Mouse (Mus musculus) olfactory bulb, adult 2 months (tissue): ENCODE results near the gene Zmynd8. TPM values are rescaled to one million over a fixed set of nuclear protein-coding genes. Genes with fewer than 3 reads are reported as not detected.
A peak's percentile ranks its signal among the peaks of the same experiment; 100 is the strongest.

Experiments used
- H3K27ac ChIP-seq: fragments of 200-500 bp; 2 replicates; pipeline ENCODE4 v1.5.1; 2012; ENCODE audit warnings: low read depth, low read length; ENCODE audit not compliant: insufficient read depth
- H3K4me1 ChIP-seq: fragments of 200-500 bp; 2 replicates; pipeline ENCODE4 v1.6.1; 2012; ENCODE audit warnings: low read length; ENCODE audit not compliant: control insufficient read depth, insufficient read depth
- H3K4me3 ChIP-seq: fragments of 200-500 bp; 2 replicates; pipeline ENCODE4 v1.5.1; 2012; ENCODE audit warnings: mild to moderate bottlenecking, low read depth, low read length, moderate library complexity; ENCODE audit not compliant: insufficient read depth
- CTCF ChIP-seq: fragments of 200-500 bp; IDR thresholded peaks from 2 replicates; pipeline ENCODE4 v1.5.1; 2012; ENCODE audit warnings: low read depth, mild to moderate bottlenecking, low read length, moderate library complexity; ENCODE audit not compliant: insufficient read depth
- POLR2A ChIP-seq: fragments of 200-500 bp; IDR thresholded peaks from 2 replicates; pipeline ENCODE4 v1.6.1; 2012; ENCODE audit warnings: mild to moderate bottlenecking, low read depth, low read length, moderate library complexity; ENCODE audit not compliant: insufficient read depth
- WGBS: fragments of 180-500 bp; shearing (Covaris S2); methylation state at CpG from one replicate; pipeline ENCODE4 v1.1.7; 2018; 5-methylcytosine and 5-hydroxymethylcytosine counted together
- polyA plus RNA-seq: library from polyadenylated mRNA; stranded (reverse); fragments of >200 nt; gene quantifications from 2 replicates; pipeline ENCODE4 v1.2.4, GENCODE M21; 2012; ENCODE audit warnings: low replicate concordance; ENCODE audit not compliant: missing spikeins, insufficient read depth, insufficient read length

The Zmynd8 gene
- polyA plus RNA-seq, 1 experiment: 440 TPM

DNA sequence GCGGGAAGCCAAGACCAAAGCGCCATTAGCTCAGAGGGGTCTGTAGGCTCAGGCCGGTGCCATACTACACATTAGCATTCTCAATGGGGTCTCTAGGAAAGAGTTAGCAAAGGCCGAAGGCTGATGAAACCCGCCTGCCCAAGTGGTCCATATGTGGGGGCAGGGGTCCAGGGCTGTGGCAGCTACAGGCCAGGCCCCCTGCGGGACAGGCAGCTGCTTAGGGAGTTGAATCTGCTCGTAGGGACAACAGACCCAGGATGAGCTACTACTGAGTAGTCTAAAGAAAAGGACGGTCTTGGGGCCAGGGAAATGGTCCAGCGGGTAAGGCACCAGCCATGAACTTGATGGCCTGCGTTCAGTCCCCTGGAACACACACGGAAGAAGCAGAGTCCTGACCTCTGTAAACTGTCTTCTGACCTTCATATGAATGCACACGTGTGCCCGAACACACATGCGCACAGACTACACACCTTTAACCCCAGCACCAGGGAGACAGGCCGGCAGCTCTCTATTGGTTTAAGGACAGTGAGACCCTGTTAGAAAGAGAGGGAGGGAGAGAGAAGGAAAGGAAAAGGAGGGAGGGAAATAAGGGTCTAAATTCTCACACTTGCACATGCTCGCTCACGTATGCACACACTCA is 73.4 kb downstream of the Zmynd8 start:
- TF ChIP-seq POLR2A (no peak), CTCF (no peak)
- peak overlapping the region; percentile 5; the same call in 1 of the 2 replicates for H3K27ac ChIP-seq
- WGBS: 87% methylated on average over 17 of the region's 17 CpGs

GRCm38 (mm10) chr2:165824826-165825225 is 74.0 kb downstream of the Zmynd8 start:
- Histone ChIP-seq H3K4me3 (no peak overlapping the region), H3K4me1 (peaks cover 33% of the 10 kb centered on the region), H3K27ac (no peak overlapping the region)
- TF ChIP-seq CTCF (no peak), POLR2A (no peak)
- 89% methylated on average over 10 of the region's 10 CpGs for WGBS

More for the DNA sequence above, 73.4 kb downstream of the Zmynd8 start:
- Histone ChIP-seq H3K4me1 (peaks cover 34% of the 10 kb centered on the region), H3K4me3 (no peak overlapping the region)

GRCm38 (mm10) chr2:165822478-165822877 is 76.3 kb downstream of the Zmynd8 start:
- TF ChIP-seq POLR2A: no peak
- no peak for TF ChIP-seq CTCF
- H3K4me1 ChIP-seq: peaks cover 39% of the 10 kb centered on the region
- H3K27ac ChIP-seq: no peak overlapping the region
- WGBS: 85% methylated on average over 15 of the region's 15 CpGs
- no peak overlapping the region for H3K4me3 ChIP-seq

GRCm38 (mm10) chr2:165821671-165822070 is 77.1 kb downstream of the Zmynd8 start:
- TF ChIP-seq POLR2A: no peak
- WGBS: 89% methylated on average over 12 of the region's 12 CpGs
- Histone ChIP-seq H3K27ac (peak overlapping the region; percentile 52; the same call in 1 of the 2 replicates), H3K4me1 (peaks cover 41% of the 10 kb centered on the region), H3K4me3 (no peak overlapping the region)

GRCm38 (mm10) chr2:165820504-165821095 is 78.2 kb downstream of the Zmynd8 start:
- H3K27ac ChIP-seq: peak overlapping the region; percentile 52
- no peak overlapping the region for H3K4me3 ChIP-seq
- WGBS: 58% methylated on average over 15 of the region's 15 CpGs
- TF ChIP-seq POLR2A (no peak), CTCF (no peak)
- peaks cover 42% of the 10 kb centered on the region for H3K4me1 ChIP-seq

DNA sequence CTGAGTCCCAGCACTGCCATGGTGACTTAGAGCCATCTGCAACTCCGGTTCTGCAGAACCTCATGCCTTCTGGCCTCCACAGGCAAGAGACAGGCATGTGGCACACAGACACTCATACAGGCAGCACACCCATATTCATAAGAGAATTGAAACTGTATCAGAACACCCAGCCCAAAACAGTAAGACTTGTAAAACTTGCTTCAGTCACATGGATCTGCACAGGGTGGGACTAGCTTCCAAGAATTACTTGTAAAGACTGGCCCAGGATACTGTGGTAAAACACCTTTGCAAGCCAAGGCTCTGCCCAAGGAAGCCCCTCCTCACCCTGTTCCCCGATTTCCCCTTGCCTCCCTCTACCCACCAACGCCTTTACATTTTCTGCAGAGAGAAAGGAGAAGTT is 78.7 kb downstream of the Zmynd8 start:
- no peak for TF ChIP-seq POLR2A
- no peak for TF ChIP-seq CTCF
- Histone ChIP-seq H3K4me3 (no peak overlapping the region), H3K27ac (peak overlapping the region; percentile 52; the same call in 1 of the 2 replicates), H3K4me1 (peaks cover 36% of the 10 kb centered on the region)
- WGBS: 83% methylated on average over 3 of the region's 3 CpGs

GRCm38 (mm10) chr2:165818985-165819948 is 79.5 kb downstream of the Zmynd8 start:
- no peak for TF ChIP-seq POLR2A
- peak; percentile 29; the same call in 1 of the 2 replicates for TF ChIP-seq CTCF
- H3K4me1 ChIP-seq: peaks cover 36% of the 10 kb centered on the region
- no peak overlapping the region for H3K27ac ChIP-seq
- WGBS: 59% methylated on average over 10 of the region's 10 CpGs
- H3K4me3 ChIP-seq: no peak overlapping the region

DNA sequence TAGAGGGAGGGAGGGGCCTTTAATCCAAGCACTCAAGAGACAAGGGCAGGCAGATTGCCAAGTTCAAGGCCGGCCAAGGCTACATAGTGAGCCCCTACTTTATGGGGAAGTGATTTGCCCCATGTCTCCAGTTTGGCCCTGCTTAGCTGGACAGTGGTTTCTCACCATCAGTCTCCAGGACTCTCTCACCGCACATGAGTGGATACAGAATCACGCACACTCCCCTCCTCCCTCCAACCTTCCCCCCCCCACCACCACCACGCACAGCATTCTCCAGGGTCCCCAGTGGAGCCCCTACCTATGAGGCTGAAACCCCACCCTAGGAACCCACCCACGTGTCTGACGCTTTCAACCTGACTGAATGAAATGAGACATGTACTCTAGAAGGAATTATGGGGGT is 80.2 kb downstream of the Zmynd8 start:
- TF ChIP-seq POLR2A (no peak), CTCF (no peak)
- 73% methylated on average over 6 of the region's 6 CpGs for WGBS
- H3K4me3 ChIP-seq: no peak overlapping the region
- no peak overlapping the region for H3K27ac ChIP-seq
- peaks cover 39% of the 10 kb centered on the region for H3K4me1 ChIP-seq

GRCm38 (mm10) chr2:165817437-165817836 is 81.4 kb downstream of the Zmynd8 start:
- peak overlapping the region; percentile 82 for H3K27ac ChIP-seq
- TF ChIP-seq POLR2A (no peak), CTCF (no peak)
- H3K4me3 ChIP-seq: no peak overlapping the region
- WGBS: 45% methylated on average over 10 of the region's 10 CpGs
- H3K4me1 ChIP-seq: peaks cover 36% of the 10 kb centered on the region
